Mouse (Mus musculus): ENCODE data around the gene Pnp. TPM values are rescaled to one million over a fixed set of nuclear protein-coding genes. Genes with fewer than 3 reads are reported as not detected.
"Not testable (repeated sequence)": the region's sequence is repeated elsewhere in the genome, so short reads cannot be mapped to it uniquely, and the experiment has no call there.

The Pnp gene
- polyA plus RNA-seq, 1 experiment, result 30.1 TPM

DNA sequence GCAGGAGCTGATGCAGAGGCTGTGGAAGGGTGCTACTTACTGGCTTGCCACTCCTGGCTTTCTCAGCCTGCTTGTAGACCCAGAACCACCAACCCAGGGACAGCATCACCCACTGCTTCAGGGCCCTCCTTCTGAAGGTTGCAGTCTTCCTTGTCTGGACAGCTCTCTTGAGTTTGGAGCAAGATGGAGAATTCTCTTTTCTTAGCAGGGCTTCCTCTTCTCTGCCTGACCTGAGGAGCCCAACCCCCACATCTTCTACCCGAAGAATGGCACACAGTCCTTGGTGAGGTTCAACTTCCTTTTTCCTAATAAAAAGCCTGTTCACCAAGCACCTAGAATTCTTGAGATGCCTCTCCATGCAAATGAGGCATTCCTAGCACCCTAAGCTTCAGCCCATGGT is 39.9 kb downstream of the Pnp start:
- DNase-seq (ENCODE audit: extremely low spot score in 1 of 2, low spot score in 1 of 2), result no peak

GRCm38 (mm10) chr14:50973054-50973453 is 42.2 kb downstream of the Pnp start:
- DNase-seq (ENCODE audit: extremely low spot score in 1 of 2, low spot score in 1 of 2), result not testable (repeated sequence)

DNA sequence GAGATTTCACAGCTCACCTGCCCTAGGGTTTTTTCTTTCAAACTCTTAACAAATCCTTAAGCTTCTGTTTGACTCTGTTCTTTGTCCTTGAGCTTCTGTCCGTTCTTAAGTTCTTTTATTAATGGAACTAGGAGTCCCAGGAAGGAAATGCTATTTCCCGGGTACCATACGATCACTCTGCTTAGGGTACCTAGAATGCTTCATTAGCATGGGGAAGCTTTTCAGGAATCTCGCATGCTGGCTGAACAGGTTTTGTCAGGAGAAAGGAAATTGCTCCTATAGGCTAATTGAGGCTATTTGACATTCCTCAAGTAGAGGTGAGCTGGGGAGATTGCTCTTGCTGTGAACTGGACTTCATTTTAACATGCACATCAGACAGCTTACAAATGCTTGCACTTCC is 42.8 kb downstream of the Pnp start:
- no peak for DNase-seq (ENCODE audit: extremely low spot score in 1 of 2, low spot score in 1 of 2)

DNA sequence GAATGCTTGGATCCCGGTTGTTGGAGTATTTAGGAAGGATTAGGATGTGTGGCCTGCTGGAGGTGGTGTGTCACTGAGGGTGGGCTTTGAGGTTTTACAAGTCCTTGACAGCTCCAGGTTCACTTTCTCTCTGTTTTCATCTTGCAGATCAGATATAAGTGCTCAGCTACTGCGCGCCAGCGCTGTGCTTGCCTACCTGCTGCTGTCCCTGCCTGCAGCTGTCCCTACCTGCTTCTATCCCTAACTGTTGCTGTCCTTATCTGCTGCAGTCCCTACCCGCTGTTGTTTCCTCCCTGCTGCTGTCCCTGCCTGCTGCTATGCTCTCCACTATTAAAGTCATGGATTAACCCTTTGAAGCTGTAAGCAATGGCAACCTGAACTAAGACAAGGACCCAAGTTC is 44.1 kb downstream of the Pnp start:
- DNase-seq (ENCODE audit: extremely low spot score in 1 of 2, low spot score in 1 of 2), result no peak

GRCm38 (mm10) chr14:50976674-50977073 is 45.8 kb downstream of the Pnp start:
- DNase-seq (ENCODE audit: extremely low spot score in 1 of 2, low spot score in 1 of 2), result peak in 1 of 2 experiments; percentile 26

GRCm38 (mm10) chr14:50978451-50978850 is 47.6 kb downstream of the Pnp start:
- DNase-seq (ENCODE audit: extremely low spot score in 1 of 2, low spot score in 1 of 2), result not testable (repeated sequence)

DNA sequence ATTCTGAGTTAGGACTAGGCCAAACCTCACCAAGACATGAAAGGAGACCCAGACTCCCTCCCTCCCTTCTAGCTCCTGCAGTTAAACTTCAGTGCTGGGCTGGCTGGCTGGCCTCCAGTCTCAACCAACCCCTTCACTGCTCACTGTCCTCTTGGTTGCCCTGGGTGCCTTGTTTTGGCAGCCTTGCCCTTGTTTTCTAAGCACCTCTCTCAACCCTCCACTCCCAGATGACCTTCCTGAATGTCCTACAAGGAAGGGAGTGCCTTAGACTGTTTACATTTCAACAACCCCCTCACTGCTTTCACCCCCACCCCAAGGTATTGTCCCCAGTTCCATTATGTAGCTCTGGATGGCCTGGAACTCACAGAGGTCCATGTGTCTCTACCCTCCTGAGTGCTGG is 48.7 kb downstream of the Pnp start:
- no peak for DNase-seq (ENCODE audit: extremely low spot score in 1 of 2, low spot score in 1 of 2)

DNA sequence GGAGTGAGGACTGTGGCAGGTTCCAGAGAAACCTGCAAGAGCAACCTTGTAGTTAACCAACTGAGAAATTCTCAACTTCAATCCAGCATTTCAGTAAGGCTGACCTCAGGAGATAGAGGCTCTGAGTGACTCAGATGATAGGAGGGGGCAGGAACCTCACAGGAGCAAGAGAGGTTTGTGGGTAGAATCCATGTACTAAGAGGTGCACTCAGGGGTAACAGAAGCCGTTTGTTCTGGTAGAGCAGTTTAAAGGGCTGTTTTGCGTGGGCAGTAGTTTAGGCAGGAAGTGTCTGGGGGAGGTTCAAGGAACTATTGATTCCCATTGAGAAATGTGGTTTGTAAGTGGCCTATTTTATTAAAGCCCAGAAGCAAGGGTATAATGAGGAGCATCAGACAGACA is 50.3 kb downstream of the Pnp start:
- DNase-seq (ENCODE audit: extremely low spot score in 1 of 2, low spot score in 1 of 2), result no peak

DNA sequence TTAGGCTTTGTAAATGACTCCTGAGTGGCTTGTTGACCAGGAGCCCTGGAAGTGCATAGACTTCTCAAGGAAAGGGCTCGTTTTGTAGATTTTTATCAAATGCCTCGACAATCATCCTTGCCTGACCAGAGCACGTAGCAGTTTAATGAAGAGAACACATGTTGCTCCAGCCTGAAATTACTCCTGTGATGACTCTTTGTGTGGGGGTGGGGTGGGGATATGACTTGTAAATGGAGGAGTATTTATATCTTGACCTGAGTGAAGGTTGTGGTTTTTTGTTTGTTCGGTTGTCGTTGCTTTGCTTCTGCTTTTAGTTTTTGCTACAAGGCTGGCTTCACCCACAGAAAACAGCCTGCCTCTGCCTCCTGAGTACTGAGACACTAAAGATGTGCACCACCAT is 51.0 kb downstream of the Pnp start:
- DNase-seq (ENCODE audit: extremely low spot score in 1 of 2, low spot score in 1 of 2), result no peak

- DNase-seq (ENCODE audit: extremely low spot score in 1 of 2, low spot score in 1 of 2), result no peak
Measured at GRCm38 (mm10) chr14:50987668-50988067, 56.8 kb downstream of the Pnp start.

DNA sequence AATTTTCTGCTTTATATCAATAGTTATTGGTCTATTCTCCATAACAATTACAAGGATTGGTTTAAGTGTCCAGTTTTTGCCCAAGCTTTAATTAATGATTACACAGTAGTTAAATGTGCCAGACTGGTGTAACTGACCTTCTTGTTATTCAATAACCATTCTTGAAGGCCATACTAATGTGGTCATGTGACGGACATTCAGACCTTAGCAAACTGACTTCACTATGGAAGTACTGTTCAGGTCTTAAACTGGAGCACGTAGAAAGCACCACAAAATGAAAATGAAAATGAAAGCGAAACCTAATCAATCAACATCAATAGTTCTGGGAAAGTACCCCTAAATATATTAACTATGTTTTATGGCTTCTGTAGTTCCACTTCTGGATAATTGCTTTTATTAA is 60.2 kb downstream of the Pnp start:
- DNase-seq (ENCODE audit: extremely low spot score in 1 of 2, low spot score in 1 of 2), result no peak

DNA sequence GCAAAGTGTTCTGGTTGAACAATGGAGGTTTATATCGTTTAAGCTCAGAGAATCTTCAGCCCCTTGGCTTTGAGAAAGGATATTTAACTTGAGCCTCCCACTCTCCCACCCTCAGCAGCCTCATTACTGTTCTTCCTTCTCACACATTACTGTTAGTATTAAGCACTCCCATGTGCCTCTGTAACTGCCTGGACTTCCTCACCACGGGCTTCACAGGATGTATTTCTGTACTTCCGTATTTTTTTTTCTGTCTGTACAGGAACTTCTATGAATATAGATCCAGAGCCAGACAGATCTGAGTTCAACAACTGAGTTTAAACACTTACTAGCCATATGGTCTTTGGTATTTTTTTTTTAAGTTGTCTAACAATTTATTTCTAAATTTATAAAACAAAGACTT is 66.2 kb downstream of the Pnp start:
- no peak for DNase-seq (ENCODE audit: extremely low spot score in 1 of 2, low spot score in 1 of 2)

GRCm38 (mm10) chr14:50997999-50998666 is 67.3 kb downstream of the Pnp start:
- no peak for DNase-seq (ENCODE audit: extremely low spot score in 1 of 2, low spot score in 1 of 2)

- no peak for DNase-seq (ENCODE audit: extremely low spot score in 1 of 2, low spot score in 1 of 2)
Measured at GRCm38 (mm10) chr14:51007152-51007801, 76.4 kb downstream of the Pnp start, which contains the start of gene Rnase10. Rnase10 (plus strand) TSS chr14:51007751.

DNA sequence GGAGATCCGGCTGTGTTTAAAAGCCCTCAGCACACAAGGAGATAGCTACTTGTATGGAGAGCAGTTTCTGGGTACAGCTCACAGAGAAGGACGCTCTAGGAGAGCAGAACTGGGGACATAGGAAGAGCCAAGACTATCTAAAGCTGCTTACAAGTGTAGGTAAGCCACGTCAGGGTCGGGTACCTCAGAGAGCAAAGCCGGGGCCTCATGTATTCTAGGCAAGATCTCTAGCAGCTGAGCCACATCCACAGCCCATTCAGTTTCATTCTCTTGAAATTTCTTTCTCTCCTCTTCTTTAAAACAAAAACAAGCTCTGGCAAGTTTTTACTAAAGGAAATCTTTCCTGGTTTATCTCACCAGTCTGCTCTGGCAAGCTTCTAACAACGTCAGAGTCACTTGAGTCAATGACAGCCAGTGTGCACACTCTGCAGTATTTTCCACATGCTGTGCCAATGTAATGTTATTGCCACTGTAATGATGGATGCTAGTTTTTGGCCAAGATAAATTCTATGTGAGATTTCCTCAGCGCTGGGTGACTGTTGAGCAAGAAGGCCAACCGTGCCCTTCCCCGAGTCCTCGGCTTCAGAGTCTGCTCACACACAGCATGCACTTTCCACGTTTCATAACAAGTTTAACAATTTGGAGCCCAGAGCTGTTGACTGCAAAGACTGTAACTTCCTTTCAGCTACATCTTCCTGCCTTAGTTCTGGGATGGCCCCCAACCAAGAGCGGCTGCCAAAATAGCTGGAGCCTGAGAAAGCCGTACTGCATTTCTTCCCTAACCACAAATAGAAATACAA is 77.2 kb downstream of the Pnp start:
- peak; percentile 7 to 62 for DNase-seq (ENCODE audit: extremely low spot score in 1 of 2, low spot score in 1 of 2)

GRCm38 (mm10) chr14:51008781-51009180 is 77.9 kb downstream of the Pnp start:
- DNase-seq (ENCODE audit: extremely low spot score in 1 of 2, low spot score in 1 of 2), result no peak

GRCm38 (mm10) chr14:51009572-51009971 is 78.7 kb downstream of the Pnp start:
- DNase-seq (ENCODE audit: extremely low spot score in 1 of 2, low spot score in 1 of 2), result no peak

DNA sequence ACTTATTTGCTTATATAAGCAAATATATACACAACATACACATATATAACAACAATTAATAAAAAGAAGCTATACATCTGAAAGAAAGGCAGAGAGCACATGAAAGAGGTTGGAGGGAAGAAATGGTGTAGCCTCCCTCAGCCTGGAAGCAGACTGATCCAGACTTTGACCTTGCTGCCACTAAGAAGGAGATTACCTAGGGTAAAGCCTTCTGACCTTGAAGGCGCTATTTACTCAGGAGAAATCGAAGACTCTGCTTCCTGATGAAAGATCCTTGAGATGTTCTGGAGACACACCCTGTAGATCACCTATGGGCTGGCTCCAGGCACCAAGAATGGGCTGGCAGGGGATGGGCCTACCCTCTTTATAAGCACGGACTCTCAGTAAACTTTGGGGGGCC is 83.8 kb downstream of the Pnp start:
- not testable (repeated sequence) for DNase-seq (ENCODE audit: extremely low spot score in 1 of 2, low spot score in 1 of 2)

Data from frontal cortex, adult 2 months (tissue).